Mouse (Mus musculus) embryonic fibroblast, embryonic 13.5 days (primary cell): Measurements from ENCODE around the gene Clip3.

Experiments used
- CTCF ChIP-seq: IDR thresholded peaks from 2 replicates; pipeline ENCODE4 v1.5.1; 2011; ENCODE audit warnings: mild to moderate bottlenecking, control low read depth, low read length, moderate library complexity, borderline replicate concordance; ENCODE audit not compliant: insufficient read depth
- POLR2A ChIP-seq: IDR thresholded peaks from 2 replicates; pipeline ENCODE4 v1.6.1; 2011; ENCODE audit warnings: low read depth, mild to moderate bottlenecking, control low read depth, low read length, moderate library complexity

DNA sequence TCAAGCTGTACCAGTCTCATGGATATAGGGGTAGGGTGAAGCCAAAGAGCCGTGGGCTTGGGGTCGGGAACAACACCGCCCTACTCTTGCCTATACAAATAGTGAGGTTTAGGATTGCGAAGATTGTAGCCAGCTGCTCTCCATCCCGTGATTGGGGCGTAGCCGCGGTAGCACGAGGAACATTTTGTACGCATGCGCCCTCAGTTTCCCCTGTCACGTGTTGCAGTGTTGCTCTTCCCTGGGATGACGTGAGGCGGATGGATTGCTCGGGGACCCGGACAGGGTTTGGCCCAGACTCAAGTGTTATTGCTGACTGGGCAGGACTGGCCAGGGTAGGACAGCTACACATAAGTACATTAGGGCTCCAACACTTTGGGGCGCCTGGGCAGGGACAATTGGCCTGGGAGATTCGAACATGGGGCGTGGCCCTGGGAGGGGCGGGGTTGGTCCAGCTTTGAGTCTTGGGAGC lies 10.8 kb upstream of the Clip3 start:
- TF ChIP-seq POLR2A (peak; percentile 69), CTCF (no peak)
